Mouse (Mus musculus) hindbrain, embryonic 11.5 days (tissue): ENCODE results near the gene Faf2. TPM values are rescaled to one million over a fixed set of nuclear protein-coding genes. Genes with fewer than 3 reads are reported as not detected.
A peak's percentile ranks its signal among the peaks of the same experiment; 100 is the strongest.

Source experiments
- ATAC-seq: fragments of 200-750 bp; cut with Nextera tagmentation; 2 replicates; pipeline ENCODE4 v1.8.0; 2017; ENCODE audit warnings: mild to moderate bottlenecking, moderate TSS enrichment, moderate library complexity; ENCODE audit not compliant: low FRiP score
- DNase-seq: peaks from one replicate; pipeline ENCODE4 v3.0.0-alpha.2; 2015; ENCODE audit warnings: low spot score
- H3K27ac ChIP-seq: fragments of 300-500 bp; sonication (generic); 2 replicates; pipeline ENCODE4 v1.5.1; 2014; ENCODE audit warnings: mild to moderate bottlenecking, low read depth, low read length
- H3K27me3 ChIP-seq: fragments of 300-500 bp; sonication (generic); 2 replicates; pipeline ENCODE4 v1.6.1; 2014; ENCODE audit warnings: mild to moderate bottlenecking, low read length, moderate library complexity, mixed read lengths; ENCODE audit not compliant: control insufficient read depth, insufficient read depth
- H3K36me3 ChIP-seq: fragments of 300-500 bp; sonication (generic); 2 replicates; pipeline ENCODE4 v1.6.1; 2014; ENCODE audit warnings: mild to moderate bottlenecking, low read length, moderate library complexity, mixed read lengths; ENCODE audit not compliant: control insufficient read depth, insufficient read depth
- H3K4me1 ChIP-seq: fragments of 300-500 bp; sonication (generic); replicated peaks from 2 replicates; pipeline ENCODE4 v1.6.1; 2014; ENCODE audit warnings: low read length, mixed read lengths; ENCODE audit not compliant: control insufficient read depth, insufficient read depth
- H3K4me2 ChIP-seq: fragments of 300-500 bp; sonication (generic); replicated peaks from 2 replicates; pipeline ENCODE4 v1.6.1; 2014; ENCODE audit warnings: mild to moderate bottlenecking, low read depth, low read length
- H3K4me3 ChIP-seq: fragments of 300-500 bp; sonication (generic); 2 replicates; pipeline ENCODE4 v1.5.1; 2014; ENCODE audit warnings: low read depth, low read length
- H3K9ac ChIP-seq: fragments of 300-500 bp; sonication (generic); 2 replicates; pipeline ENCODE4 v1.6.1; 2014; ENCODE audit warnings: low read depth, low read length
- H3K9me3 ChIP-seq: fragments of 300-500 bp; sonication (generic); 2 replicates; pipeline ENCODE4 v1.6.1; 2016; ENCODE audit warnings: low read length; ENCODE audit not compliant: control insufficient read depth
- WGBS: fragments of 180-500 bp; shearing (Covaris S2); extraction: QIAGEN DNeasy Blood & Tissue Kit; methylation state at CpG from one replicate; pipeline ENCODE4 v1.1.7; 2014; 5-methylcytosine and 5-hydroxymethylcytosine counted together
- polyA plus RNA-seq: library from polyadenylated mRNA; unstranded; fragments of >200 nt; fragmentation: Nextera tagmentation; extraction: Ambion mirVana; gene quantifications from 2 replicates; pipeline ENCODE4 v1.2.1, GENCODE M21; 2014

Faf2 gene
- polyA plus RNA-seq, 1 experiment from 2014 or later, result 116 TPM

GRCm38 (mm10) chr13:54680184-54680853 is 58.7 kb downstream of the Faf2 start:
- Histone ChIP-seq H3K4me2 (no peak overlapping the region), H3K27me3 (no peaks in the 10 kb centered on the region), H3K4me3 (no peak overlapping the region), H3K9me3 (no peaks in the 10 kb centered on the region), H3K36me3 (peaks cover 28% of the 10 kb centered on the region), H3K4me1 (peaks cover 3% of the 10 kb centered on the region; the same call in 1 of the 2 replicates), H3K27ac (no peak overlapping the region), H3K9ac (no peak overlapping the region)
- 85% methylated on average over 17 of the region's 17 CpGs for WGBS
- DNase-seq (no peak), ATAC-seq (peak; percentile 20; the same call in 1 of the 2 replicates)

GRCm38 (mm10) chr13:54681291-54681690 is 59.7 kb downstream of the Faf2 start:
- H3K9me3 ChIP-seq, result no peaks in the 10 kb centered on the region
- WGBS, result 89% methylated on average over 8 of the region's 8 CpGs
- H3K27me3 ChIP-seq, result no peaks in the 10 kb centered on the region
- DNase-seq, result no peak
- no peak overlapping the region for H3K4me3 ChIP-seq
- no peak overlapping the region for H3K27ac ChIP-seq
- H3K4me2 ChIP-seq, result no peak overlapping the region
- ATAC-seq, result no peak
- peaks cover 28% of the 10 kb centered on the region for H3K36me3 ChIP-seq
- H3K4me1 ChIP-seq, result peaks cover 9% of the 10 kb centered on the region; the same call in 1 of the 2 replicates
- H3K9ac ChIP-seq, result no peak overlapping the region

- Histone ChIP-seq H3K9me3 (no peaks in the 10 kb centered on the region), H3K4me2 (no peak overlapping the region), H3K9ac (no peak overlapping the region), H3K27ac (no peak overlapping the region), H3K4me1 (peaks cover 9% of the 10 kb centered on the region; the same call in 1 of the 2 replicates), H3K36me3 (peaks cover 28% of the 10 kb centered on the region), H3K4me3 (no peak overlapping the region), H3K27me3 (no peaks in the 10 kb centered on the region)
- whole genome bisulfite sequencing, result 90% methylated on average over 3 of the region's 3 CpGs
- ATAC-seq (no peak), DNase-seq (no peak)
Observed at GRCm38 (mm10) chr13:54683301-54683700, 61.7 kb downstream of the Faf2 start.

GRCm38 (mm10) chr13:54684140-54684896 is 62.7 kb downstream of the Faf2 start:
- Histone ChIP-seq H3K9ac (no peak overlapping the region), H3K4me2 (no peak overlapping the region; the same call in 1 of the 2 replicates), H3K4me3 (no peak overlapping the region), H3K27me3 (no peaks in the 10 kb centered on the region), H3K4me1 (peaks cover 9% of the 10 kb centered on the region; the same call in 1 of the 2 replicates), H3K9me3 (no peaks in the 10 kb centered on the region), H3K36me3 (peaks cover 28% of the 10 kb centered on the region), H3K27ac (no peak overlapping the region)
- ATAC-seq (no peak), DNase-seq (no peak)
- WGBS, result 78% methylated on average over 3 of the region's 3 CpGs

- peak overlapping the region; percentile 97; the same call in 1 of the 2 replicates for H3K4me3 ChIP-seq
- DNase-seq (peak; percentile 75), ATAC-seq (no peak)
- H3K4me1 ChIP-seq, result peaks cover 9% of the 10 kb centered on the region; the same call in 1 of the 2 replicates
- H3K9me3 ChIP-seq, result no peaks in the 10 kb centered on the region
- H3K27me3 ChIP-seq, result no peaks in the 10 kb centered on the region
- no peak overlapping the region for H3K27ac ChIP-seq
- H3K4me2 ChIP-seq, result peak overlapping the region; percentile 89
- WGBS, result 39% methylated on average over 2 of the region's 2 CpGs
- H3K9ac ChIP-seq, result peak overlapping the region; percentile 99; the same call in 1 of the 2 replicates
- peaks cover 28% of the 10 kb centered on the region for H3K36me3 ChIP-seq
Observed at GRCm38 (mm10) chr13:54685174-54685573, 63.6 kb downstream of the Faf2 start.

GRCm38 (mm10) chr13:54686139-54687053 is 64.8 kb downstream of the Faf2 start:
- Histone ChIP-seq H3K9ac (peak overlapping the region; percentile 99), H3K27me3 (no peaks in the 10 kb centered on the region), H3K9me3 (no peaks in the 10 kb centered on the region), H3K4me2 (peak overlapping the region; percentile 89), H3K4me1 (peaks cover 9% of the 10 kb centered on the region; the same call in 1 of the 2 replicates), H3K36me3 (peaks cover 20% of the 10 kb centered on the region), H3K4me3 (peak overlapping the region; percentile 97), H3K27ac (peak overlapping the region; percentile 97)
- 8% methylated on average over 19 of the region's 19 CpGs for whole genome bisulfite sequencing
- DNase-seq (no peak), ATAC-seq (no peak)

GRCm38 (mm10) chr13:54687096-54687495 is 65.5 kb downstream of the Faf2 start:
- H3K9ac ChIP-seq, result peak overlapping the region; percentile 99
- under 1% methylated on average over 35 of the region's 35 CpGs for WGBS
- H3K27me3 ChIP-seq, result no peaks in the 10 kb centered on the region
- H3K4me1 ChIP-seq, result peaks cover 12% of the 10 kb centered on the region
- no peaks in the 10 kb centered on the region for H3K9me3 ChIP-seq
- peak overlapping the region; percentile 97 for H3K27ac ChIP-seq
- ATAC-seq (peak; percentile 70), DNase-seq (peak; percentile 87)
- H3K4me2 ChIP-seq, result peak overlapping the region; percentile 89
- H3K4me3 ChIP-seq, result peak overlapping the region; percentile 97
- peaks cover 14% of the 10 kb centered on the region for H3K36me3 ChIP-seq
